Mouse (Mus musculus) megakaryocyte, embryonic 14.5 days (primary cell): ENCODE measurements around the gene Spint4.
"Not testable (repeated sequence)": the region's sequence is repeated elsewhere in the genome, so short reads cannot be mapped to it uniquely, and the experiment has no call there.

Experiments
- FLI1 ChIP-seq: IDR thresholded peaks from 2 replicates; pipeline ENCODE4 v1.6.1; 2012; ENCODE audit warnings: low read length, inconsistent platforms, mixed read lengths
- GATA1 ChIP-seq: IDR thresholded peaks from 3 replicates; pipeline ENCODE4 v1.6.1; 2012; ENCODE audit warnings: mixed read lengths, low read length, inconsistent platforms, borderline replicate concordance

DNA sequence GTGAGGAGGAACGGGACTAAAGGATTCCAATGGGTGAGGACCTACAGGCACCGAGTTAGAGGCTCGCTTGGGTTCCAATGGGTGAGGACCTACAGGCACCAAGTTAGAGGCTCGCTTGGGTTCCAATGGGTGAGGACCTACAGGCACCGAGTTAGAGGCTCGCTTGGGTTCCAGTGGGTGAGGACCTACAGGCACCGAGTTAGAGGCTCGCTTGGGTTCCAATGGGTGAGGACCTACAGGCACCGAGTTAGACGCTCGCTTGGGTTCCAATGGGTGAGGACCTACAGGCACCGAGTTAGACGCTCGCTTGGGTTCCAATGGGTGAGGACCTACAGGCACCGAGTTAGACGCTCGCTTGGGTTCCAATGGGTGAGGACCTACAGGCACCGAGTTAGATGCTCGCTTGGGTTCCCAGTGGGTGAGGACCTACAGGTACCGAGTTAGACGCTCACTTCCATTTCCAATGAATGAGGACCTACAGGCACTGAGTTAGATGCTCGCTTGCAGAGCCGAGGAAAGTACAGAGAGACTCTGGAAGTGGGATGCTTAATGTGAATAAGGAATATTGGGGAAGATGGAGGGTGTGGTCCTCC is 18.0 kb downstream of the Spint4 start:
- not testable (repeated sequence) for TF ChIP-seq FLI1, GATA1
